Mouse (Mus musculus): ENCODE measurements at regions not wholly inside any gene's neighbourhood (a gene's known extent, or its start where the extent isn't known, plus 50 kb on each side); places are given as distances from the start of the nearest gene placed in this dataset.

- DNase-seq (ENCODE audit: low spot score) = no peak
Observed at GRCm38 (mm10) chr10:92242714-92243440, 479.3 kb downstream of the Nedd1 start.

- no peak for DNase-seq (ENCODE audit: low spot score)
Observed at GRCm38 (mm10) chr10:92237881-92238280, 484.3 kb downstream of the Nedd1 start.

GRCm38 (mm10) chr10:92232081-92232480, 490.1 kb downstream of the Nedd1 start:
- DNase-seq (ENCODE audit: low spot score) = no peak

GRCm38 (mm10) chr10:92225818-92226217, 496.4 kb downstream of the Nedd1 start:
- no peak for DNase-seq (ENCODE audit: low spot score)

GRCm38 (mm10) chr10:92225071-92225470, 497.1 kb downstream of the Nedd1 start:
- DNase-seq (ENCODE audit: low spot score) = no peak

GRCm38 (mm10) chr10:92219310-92219709, 502.9 kb downstream of the Nedd1 start:
- DNase-seq (ENCODE audit: low spot score) = no peak

- no peak for DNase-seq (ENCODE audit: low spot score)
Observed at GRCm38 (mm10) chr10:92170856-92171255, 551.4 kb downstream of the Nedd1 start.

GRCm38 (mm10) chr10:92166057-92166456, 556.2 kb downstream of the Nedd1 start:
- DNase-seq (ENCODE audit: low spot score) = no peak

- DNase-seq (ENCODE audit: low spot score) = no peak
Observed at GRCm38 (mm10) chr10:92164991-92165390, 557.2 kb downstream of the Nedd1 start.

GRCm38 (mm10) chr10:92164648-92164960, 557.6 kb downstream of the Nedd1 start:
- no peak for DNase-seq (ENCODE audit: low spot score)

- DNase-seq (ENCODE audit: low spot score) = no peak
Observed at GRCm38 (mm10) chr10:92163851-92164647, 558.2 kb downstream of the Nedd1 start.

- no peak for DNase-seq (ENCODE audit: low spot score)
Observed at GRCm38 (mm10) chr10:92163071-92163504, 559.1 kb downstream of the Nedd1 start.

GRCm38 (mm10) chr10:92162473-92163011, 559.7 kb downstream of the Nedd1 start:
- DNase-seq (ENCODE audit: low spot score) = no peak

GRCm38 (mm10) chr10:92161501-92161900, 560.7 kb downstream of the Nedd1 start:
- DNase-seq (ENCODE audit: low spot score) = no peak

- no peak for DNase-seq (ENCODE audit: low spot score)
Observed at GRCm38 (mm10) chr10:92146263-92146662, 576.0 kb downstream of the Nedd1 start.

- no peak for DNase-seq (ENCODE audit: low spot score)
Observed at GRCm38 (mm10) chr10:92135521-92135920, 586.7 kb downstream of the Nedd1 start.

- DNase-seq (ENCODE audit: low spot score) = no peak
Observed at GRCm38 (mm10) chr10:92112790-92113189, 609.4 kb downstream of the Nedd1 start.

GRCm38 (mm10) chr10:92106331-92106730, 615.9 kb downstream of the Nedd1 start:
- no peak for DNase-seq (ENCODE audit: low spot score)

GRCm38 (mm10) chr10:92103887-92104286, 618.3 kb downstream of the Nedd1 start:
- DNase-seq (ENCODE audit: low spot score) = no peak

- no peak for DNase-seq (ENCODE audit: low spot score)
Observed at GRCm38 (mm10) chr10:92102755-92103154, 619.5 kb downstream of the Nedd1 start.

GRCm38 (mm10) chr10:92097562-92097961, 624.7 kb downstream of the Nedd1 start:
- DNase-seq (ENCODE audit: low spot score) = no peak

GRCm38 (mm10) chr10:92097081-92097480, 625.1 kb downstream of the Nedd1 start:
- no peak for DNase-seq (ENCODE audit: low spot score)
